Mouse (Mus musculus) liver, embryonic 14.5 days (tissue): ENCODE results near the gene Myh6. TPM values are rescaled to one million over a fixed set of nuclear protein-coding genes. Genes with fewer than 3 reads are reported as not detected.

Experiments used
- ATAC-seq: fragments of 200-750 bp; cut with Nextera tagmentation; 2 replicates; pipeline ENCODE4 v1.8.0; 2017; ENCODE audit warnings: moderate number of reproducible peaks, mild to moderate bottlenecking, moderate library complexity; ENCODE audit not compliant: insufficient read depth
- DNase-seq, 3 experiments: peaks; one replicate each; pipeline ENCODE4 v3.0.0-alpha.2; 2012 to 2013; ENCODE audit warnings: low read depth in 3 of 3, low spot score in 3 of 3
- H3K27ac ChIP-seq: fragments of 300-500 bp; sonication (generic); 2 replicates; pipeline ENCODE4 v1.5.1; 2014; ENCODE audit warnings: moderate library complexity, mild to moderate bottlenecking, control low read depth, inconsistent platforms
- H3K27me3 ChIP-seq: fragments of 300-500 bp; sonication (generic); 2 replicates; pipeline ENCODE4 v1.6.1; 2014; ENCODE audit warnings: mild to moderate bottlenecking, low read length, moderate library complexity; ENCODE audit not compliant: control insufficient read depth, insufficient read depth
- H3K36me3 ChIP-seq: fragments of 300-500 bp; sonication (generic); replicated peaks from 2 replicates; pipeline ENCODE4 v1.6.1; 2014; ENCODE audit warnings: low read depth; ENCODE audit not compliant: control insufficient read depth, insufficient read depth
- H3K4me1 ChIP-seq, 2 experiments: fragments of 200-500 bp in 1 of 2; fragments of 300-500 bp in 1 of 2; sonication (generic) in 1 of 2; replicated peaks; 2 replicates each; pipeline ENCODE4 v1.6.1; 2012 to 2014; ENCODE audit warnings: antibody characterized with exemption in 1 of 2, inconsistent platforms in 1 of 2, low read length in 1 of 2; ENCODE audit not compliant: control insufficient read depth in 2 of 2, insufficient read depth in 2 of 2
- H3K4me2 ChIP-seq: fragments of 300-500 bp; sonication (generic); 2 replicates; pipeline ENCODE4 v1.6.1; 2014; ENCODE audit warnings: low read depth, mild to moderate bottlenecking, control low read depth, moderate library complexity
- H3K4me3 ChIP-seq, 2 experiments: fragments of 200-500 bp in 1 of 2; fragments of 300-500 bp in 1 of 2; sonication (generic) in 1 of 2; 2 replicates each; pipeline ENCODE4 v1.5.1; 2012 to 2014; ENCODE audit warnings: low read depth in 2 of 2, low read length in 2 of 2, mild to moderate bottlenecking in 2 of 2, control low read depth in 1 of 2, inconsistent platforms in 1 of 2, moderate library complexity in 1 of 2; ENCODE audit not compliant: insufficient read depth in 1 of 2
- H3K9ac ChIP-seq: fragments of 300-500 bp; sonication (generic); replicated peaks from 2 replicates; pipeline ENCODE4 v1.6.1; 2014; ENCODE audit warnings: mild to moderate bottlenecking, control low read depth, moderate library complexity
- H3K9me3 ChIP-seq: fragments of 300-500 bp; sonication (generic); 2 replicates; pipeline ENCODE4 v1.6.1; 2016; ENCODE audit warnings: low read length, mixed read lengths; ENCODE audit not compliant: control insufficient read depth
- CTCF ChIP-seq: IDR thresholded peaks from 2 replicates; pipeline ENCODE4 v1.5.1; 2016; ENCODE audit warnings: antibody characterized with exemption, low read depth, control low read depth
- EP300 ChIP-seq: IDR thresholded peaks from 2 replicates; pipeline ENCODE4 v1.6.1; 2016; ENCODE audit warnings: antibody characterized with exemption, low read depth
- WGBS: fragments of 180-500 bp; shearing (Covaris S2); extraction: QIAGEN DNeasy Blood & Tissue Kit; methylation state at CpG from one replicate; pipeline ENCODE4 v1.1.7; 2014; ENCODE audit not compliant: insufficient replicate concordance; 5-methylcytosine and 5-hydroxymethylcytosine counted together
- microRNA counts: library from miRNA; unstranded; fragments of <30 nt; microRNA quantifications from one replicate; lab custom pipeline; 2016
- microRNA-seq: library from miRNA; unstranded; fragments of <30 nt; microRNA quantifications from one replicate; pipeline ENCODE4, GENCODE M21; 2016
- polyA plus RNA-seq, 2 experiments: library from polyadenylated mRNA; depleted of rRNA in 1 of 2; stranded (reverse) in 1 of 2; unstranded in 1 of 2; fragments of >200 nt; fragmentation: Nextera tagmentation in 1 of 2; extraction: Ambion mirVana in 1 of 2; gene quantifications; 2 replicates each; pipeline versions ENCODE4 v1.2.1 to v1.2.3; 2012 to 2014

Myh6 gene
- polyA plus RNA-seq, 2 experiments = 0.02 TPM; not detected in 1

DNA sequence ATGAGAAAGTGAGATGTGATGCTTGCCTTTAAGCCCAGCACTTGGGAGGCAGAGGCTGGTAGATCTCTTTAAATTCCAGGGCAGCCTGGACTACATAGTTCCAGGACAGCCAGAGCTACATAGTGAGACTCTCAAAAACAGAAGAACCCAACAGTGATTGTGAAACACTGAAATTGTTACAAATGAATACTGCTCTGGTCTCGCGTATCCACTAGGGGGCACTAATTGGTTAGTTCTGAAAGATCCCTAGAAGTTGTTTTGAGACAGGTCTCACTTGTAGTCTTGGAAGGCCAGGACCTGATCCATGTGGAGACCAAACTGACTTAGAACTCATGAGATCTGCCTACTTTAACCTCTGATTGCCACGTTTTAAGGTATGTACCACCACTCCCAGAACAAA is 66.3 kb downstream of the Myh6 start:
- peaks cover 3 to 4% of the 10 kb centered on the region in 2 experiments; a peak in 3 of 4 replicates for H3K4me1 ChIP-seq
- H3K27me3 ChIP-seq = no peaks in the 10 kb centered on the region
- WGBS = 1% methylated on average over 3 of the region's 3 CpGs
- no peaks in the 10 kb centered on the region for H3K9me3 ChIP-seq
- H3K4me2 ChIP-seq = no peak overlapping the region
- DNase-seq (peak in 1 of 3 experiments; percentile 49), ATAC-seq (peak; percentile 51; the same call in 1 of the 2 replicates)
- H3K4me3 ChIP-seq = no peak overlapping the region
- H3K27ac ChIP-seq = no peak overlapping the region
- no peak; the same call in 1 of the 2 replicates for TF ChIP-seq EP300
- TF ChIP-seq CTCF = peak; percentile 78
- H3K36me3 ChIP-seq = peaks cover 30% of the 10 kb centered on the region
- H3K9ac ChIP-seq = no peak overlapping the region

DNA sequence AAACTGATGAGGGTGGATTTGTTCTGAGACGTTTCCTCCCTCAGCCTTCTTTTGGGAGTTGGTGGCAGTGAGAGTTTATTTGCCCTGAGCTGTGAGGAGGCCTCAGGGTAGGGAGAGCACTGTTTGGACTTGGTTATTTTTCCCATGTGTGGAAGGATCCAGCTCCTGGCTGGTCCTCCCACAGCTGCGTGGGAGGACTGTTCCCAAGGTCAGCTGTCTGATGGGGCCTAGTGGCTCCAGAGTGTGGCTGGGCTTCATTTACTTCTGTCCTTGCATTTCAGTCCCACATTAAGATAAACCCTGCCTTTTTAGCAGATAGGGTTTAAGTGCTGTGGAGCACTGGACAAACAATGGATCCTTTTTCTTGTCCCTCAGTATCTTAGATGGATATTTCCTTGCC is 69.3 kb downstream of the Myh6 start:
- TF ChIP-seq EP300 (no peak), CTCF (no peak)
- peaks cover 31% of the 10 kb centered on the region for H3K36me3 ChIP-seq
- no peak overlapping the region for H3K4me3 ChIP-seq
- no peaks in the 10 kb centered on the region for H3K27me3 ChIP-seq
- peaks cover 12% of the 10 kb centered on the region in 2 experiments; a peak in 3 of 4 replicates for H3K4me1 ChIP-seq
- H3K9ac ChIP-seq = no peak overlapping the region
- H3K4me2 ChIP-seq = no peak overlapping the region
- ATAC-seq (no peak), DNase-seq (no peak)
- no peak overlapping the region for H3K27ac ChIP-seq
- 70% methylated on average over 2 of the region's 2 CpGs for WGBS
- H3K9me3 ChIP-seq = no peaks in the 10 kb centered on the region

- peak overlapping the region; percentile 80 to 92 for H3K4me3 ChIP-seq
- no peaks in the 10 kb centered on the region for H3K27me3 ChIP-seq
- DNase-seq (no peak), ATAC-seq (peak; percentile 62)
- no peaks in the 10 kb centered on the region for H3K9me3 ChIP-seq
- H3K4me2 ChIP-seq = peak overlapping the region; percentile 99
- WGBS = under 1% methylated on average over 54 of the region's 54 CpGs
- peak overlapping the region; percentile 60 for H3K27ac ChIP-seq
- H3K4me1 ChIP-seq = peaks cover 12 to 15% of the 10 kb centered on the region in 2 experiments; a peak in 3 of 4 replicates
- peaks cover 31% of the 10 kb centered on the region for H3K36me3 ChIP-seq
- TF ChIP-seq CTCF (no peak), EP300 (no peak)
- H3K9ac ChIP-seq = peak overlapping the region; percentile 92
These were observed 72.2 kb downstream of the Myh6 start for GRCm38 (mm10) chr14:54894296-54895151.

- H3K36me3 ChIP-seq = peaks cover 31% of the 10 kb centered on the region
- peak; percentile 44; the same call in 1 of the 2 replicates for TF ChIP-seq EP300
- no peak for TF ChIP-seq CTCF
- no peaks in the 10 kb centered on the region for H3K27me3 ChIP-seq
- H3K9ac ChIP-seq = peak overlapping the region; percentile 92
- DNase-seq (peak; percentile 100), ATAC-seq (peak; percentile 98)
- under 1% methylated on average over 38 of the region's 38 CpGs for WGBS
- peak overlapping the region; percentile 80 for H3K27ac ChIP-seq
- H3K4me2 ChIP-seq = peak overlapping the region; percentile 99
- H3K9me3 ChIP-seq = no peaks in the 10 kb centered on the region
- H3K4me1 ChIP-seq = peaks cover 12 to 15% of the 10 kb centered on the region in 2 experiments; a peak in 3 of 4 replicates
- H3K4me3 ChIP-seq = peak overlapping the region; percentile 83 to 92
These were observed 73.0 kb downstream of the Myh6 start for GRCm38 (mm10) chr14:54893651-54894181.

DNA sequence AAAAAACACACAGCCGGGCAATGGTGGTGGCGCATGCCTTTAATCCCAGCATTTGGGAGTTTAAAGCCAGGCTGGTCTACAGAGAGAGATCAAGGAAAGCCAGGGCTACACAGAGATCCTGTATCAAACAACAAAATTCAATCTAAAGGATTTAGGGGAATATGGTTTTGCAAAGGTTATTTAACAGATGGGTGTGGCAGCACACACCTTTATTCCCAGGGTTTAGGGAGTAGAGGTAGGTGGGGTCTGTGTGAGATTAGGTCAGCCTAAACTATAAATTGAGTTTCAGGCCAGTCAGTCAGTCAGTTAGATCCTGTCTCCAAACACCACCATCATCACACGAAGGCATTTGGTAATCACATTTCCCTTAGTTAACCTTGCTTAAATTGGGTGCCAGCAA is 74.5 kb downstream of the Myh6 start, which contains the start of gene Pabpn1:
TSS of gene Pabpn1 (plus strand) at position 301 of the 400 bp plus-strand sequence.
- TF ChIP-seq CTCF (no peak), EP300 (no peak)
- Histone ChIP-seq H3K36me3 (peaks cover 19% of the 10 kb centered on the region), H3K27ac (peak within 1 kb of the TSS; percentile 80), H3K4me2 (peak within 1 kb of the TSS; percentile 73), H3K4me1 (peaks cover 12 to 15% of the 10 kb centered on the region in 2 experiments; a peak in 3 of 4 replicates), H3K9me3 (no peaks in the 10 kb centered on the region), H3K9ac (peak within 1 kb of the TSS; percentile 65), H3K4me3 (peak within 1 kb of the TSS; percentile 83 to 92), H3K27me3 (no peaks in the 10 kb centered on the region)
- whole genome bisulfite sequencing = 86% methylated on average over 3 of the region's 3 CpGs
- no peak for DNase-seq
- no peak for ATAC-seq

MicroRNA genes within 50 kb of the gene (microRNA counts, 519-probe panel; counts per million panel counts)
- microRNA mmu-miR-208a (lab: Ali Mortazavi, UCI) (69.9 counts per million), microRNA mmu-miR-208b (lab: Ali Mortazavi, UCI) (69.9 counts per million)

Small RNAs within 50 kb of the gene (microRNA-seq; reads per million reads assigned to microRNA genes)
- gene Mir208a (1.3 reads per million), gene Mir208b (5.5 reads per million, percentile 9 among the genes with 10 or more reads in this experiment)

Other genes starting within 250 kb of the Myh6 start
- gene Slc7a8, start 185.0 kb downstream of the Myh6 start, polyA plus RNA-seq (2012; rRNA removed) = 3.3 and 3.6 TPM in 2 replicates
- gene Slc7a8, start 185.0 kb downstream of the Myh6 start, polyA plus RNA-seq (2014; fragmentation: Nextera tagmentation; extraction: Ambion mirVana) = 3.7 and 3.9 TPM in 2 replicates
- not detected in 2 replicates for gene Rnf212b, start 152.8 kb downstream of the Myh6 start, polyA plus RNA-seq (2012; rRNA removed)
- not detected in 2 replicates for gene Rnf212b, start 152.8 kb downstream of the Myh6 start, polyA plus RNA-seq (2014; fragmentation: Nextera tagmentation; extraction: Ambion mirVana)
- 0.78 and 0.96 TPM in 2 replicates for gene Homez, start 96.0 kb downstream of the Myh6 start, polyA plus RNA-seq (2012; rRNA removed)
- 1.8 TPM in 2 replicates for gene Homez, start 96.0 kb downstream of the Myh6 start, polyA plus RNA-seq (2014; fragmentation: Nextera tagmentation; extraction: Ambion mirVana)
- gene Ppp1r3e, start 89.4 kb downstream of the Myh6 start, polyA plus RNA-seq (2012; rRNA removed) = 1.9 and 2.6 TPM in 2 replicates
- 0.45 and 0.52 TPM in 2 replicates for gene Ppp1r3e, start 89.4 kb downstream of the Myh6 start, polyA plus RNA-seq (2014; fragmentation: Nextera tagmentation; extraction: Ambion mirVana)
- 3.8 and 4.9 TPM in 2 replicates for gene Bcl2l2, start 83.5 kb downstream of the Myh6 start, polyA plus RNA-seq (2012; rRNA removed)
- gene Bcl2l2, start 83.5 kb downstream of the Myh6 start, polyA plus RNA-seq (2014; fragmentation: Nextera tagmentation; extraction: Ambion mirVana) = 0.47 and 0.51 TPM in 2 replicates
- gene Gm20521, start 83.5 kb downstream of the Myh6 start, polyA plus RNA-seq (2012; rRNA removed) = 0.03 and 0.06 TPM in 2 replicates
- not detected in 2 replicates for gene Gm20521, start 83.5 kb downstream of the Myh6 start, polyA plus RNA-seq (2014; fragmentation: Nextera tagmentation; extraction: Ambion mirVana)
- 98.8 and 110 TPM in 2 replicates for gene Pabpn1, start 74.4 kb downstream of the Myh6 start, polyA plus RNA-seq (2012; rRNA removed)
- gene Pabpn1, start 74.4 kb downstream of the Myh6 start, polyA plus RNA-seq (2014; fragmentation: Nextera tagmentation; extraction: Ambion mirVana) = 47.1 and 51.7 TPM in 2 replicates
- gene Slc22a17, start 53.8 kb downstream of the Myh6 start, polyA plus RNA-seq (2012; rRNA removed) = 4.2 and 5.1 TPM in 2 replicates
- 0.79 and 0.96 TPM in 2 replicates for gene Slc22a17, start 53.8 kb downstream of the Myh6 start, polyA plus RNA-seq (2014; fragmentation: Nextera tagmentation; extraction: Ambion mirVana)
- 0.54 and 0.69 TPM in 2 replicates for gene Efs, start 40.8 kb downstream of the Myh6 start, polyA plus RNA-seq (2012; rRNA removed)
- 0.23 and 0.39 TPM in 2 replicates for gene Efs, start 40.8 kb downstream of the Myh6 start, polyA plus RNA-seq (2014; fragmentation: Nextera tagmentation; extraction: Ambion mirVana)
- not detected in 2 replicates for gene Il25, start 34.2 kb downstream of the Myh6 start, polyA plus RNA-seq (2012; rRNA removed)
- gene Il25, start 34.2 kb downstream of the Myh6 start, polyA plus RNA-seq (2014; fragmentation: Nextera tagmentation; extraction: Ambion mirVana) = not detected in 2 replicates
- 0.04 TPM in 1 of 2 replicates, not detected in the other for gene Cmtm5, start 30.7 kb downstream of the Myh6 start, polyA plus RNA-seq (2012; rRNA removed)
- gene Cmtm5, start 30.7 kb downstream of the Myh6 start, polyA plus RNA-seq (2014; fragmentation: Nextera tagmentation; extraction: Ambion mirVana) = not detected in 2 replicates
- gene Gm17428, start 10.0 kb upstream of the Myh6 start, polyA plus RNA-seq (2012; rRNA removed) = not detected in 2 replicates
- not detected in 2 replicates for gene Gm17428, start 10.0 kb upstream of the Myh6 start, polyA plus RNA-seq (2014; fragmentation: Nextera tagmentation; extraction: Ambion mirVana)
- 0.03 and 0.07 TPM in 2 replicates for gene Myh7, start 27.7 kb upstream of the Myh6 start, polyA plus RNA-seq (2012; rRNA removed)
- gene Myh7, start 27.7 kb upstream of the Myh6 start, polyA plus RNA-seq (2014; fragmentation: Nextera tagmentation; extraction: Ambion mirVana) = 0.05 TPM in 1 of 2 replicates, not detected in the other
- 14.4 and 31.0 TPM in 2 replicates for gene Ngdn, start 48.5 kb upstream of the Myh6 start, polyA plus RNA-seq (2012; rRNA removed)
- 36.0 and 39.6 TPM in 2 replicates for gene Ngdn, start 48.5 kb upstream of the Myh6 start, polyA plus RNA-seq (2014; fragmentation: Nextera tagmentation; extraction: Ambion mirVana)
- 0.26 and 0.29 TPM in 2 replicates for gene Zfhx2, start 125.4 kb upstream of the Myh6 start, polyA plus RNA-seq (2012; rRNA removed)
- 0.61 and 0.62 TPM in 2 replicates for gene Zfhx2, start 125.4 kb upstream of the Myh6 start, polyA plus RNA-seq (2014; fragmentation: Nextera tagmentation; extraction: Ambion mirVana)
- gene Thtpa, start 127.9 kb upstream of the Myh6 start, polyA plus RNA-seq (2012; rRNA removed) = 2.0 and 2.6 TPM in 2 replicates
- 4.3 and 4.6 TPM in 2 replicates for gene Thtpa, start 127.9 kb upstream of the Myh6 start, polyA plus RNA-seq (2014; fragmentation: Nextera tagmentation; extraction: Ambion mirVana)
- 12.7 and 13.4 TPM in 2 replicates for gene Ap1g2, start 139.7 kb upstream of the Myh6 start, polyA plus RNA-seq (2012; rRNA removed)
- 18.6 and 21.2 TPM in 2 replicates for gene Ap1g2, start 139.7 kb upstream of the Myh6 start, polyA plus RNA-seq (2014; fragmentation: Nextera tagmentation; extraction: Ambion mirVana)
- 0.04 and 0.15 TPM in 2 replicates for gene Jph4, start 150.0 kb upstream of the Myh6 start, polyA plus RNA-seq (2012; rRNA removed)
- gene Jph4, start 150.0 kb upstream of the Myh6 start, polyA plus RNA-seq (2014; fragmentation: Nextera tagmentation; extraction: Ambion mirVana) = 0.04 TPM in 1 of 2 replicates, not detected in the other